Mouse (Mus musculus): Measurements from ENCODE around the gene Topors.
"Not testable (repeated sequence)": the region's sequence is repeated elsewhere in the genome, so short reads cannot be mapped to it uniquely, and the experiment has no call there.

Gene Topors

DNA sequence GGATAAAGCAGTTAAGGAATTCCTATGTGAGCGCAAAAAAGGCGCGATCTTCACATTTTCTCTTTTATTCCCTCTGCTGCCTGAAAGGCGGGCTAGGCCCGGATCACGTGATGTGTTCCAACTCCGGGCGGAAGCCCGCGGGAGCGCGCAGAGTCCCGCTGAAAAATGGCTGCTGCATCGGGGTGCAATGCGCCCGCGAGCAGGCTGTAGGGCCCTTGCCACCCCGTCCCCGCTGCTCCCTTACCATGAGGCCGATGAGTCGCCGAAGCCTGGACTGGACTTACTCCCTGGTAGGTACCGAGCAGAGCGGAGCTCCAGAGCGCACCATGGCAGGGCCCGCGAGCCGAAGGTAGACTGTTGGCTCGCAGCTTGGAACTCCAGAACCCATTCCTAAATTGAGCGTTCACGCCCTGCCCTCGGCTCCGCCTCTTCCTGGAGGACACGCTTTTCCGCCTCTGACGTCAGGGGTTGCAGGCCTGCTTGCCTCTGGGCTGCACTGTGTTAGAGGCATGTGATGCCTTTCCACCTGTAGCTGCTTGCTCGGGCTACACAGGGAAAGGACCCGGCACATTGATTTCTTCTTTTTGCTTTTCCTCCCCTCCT lies at the start of gene Topors, which contains the start of gene Smim27:
Topors (minus strand) TSS at position 421 of the 603 bp plus-strand sequence.
Smim27 (plus strand) TSS at position 150 of the 603 bp plus-strand sequence.
- DNase-seq (ENCODE audit: low spot score), result peak; percentile 94

DNA sequence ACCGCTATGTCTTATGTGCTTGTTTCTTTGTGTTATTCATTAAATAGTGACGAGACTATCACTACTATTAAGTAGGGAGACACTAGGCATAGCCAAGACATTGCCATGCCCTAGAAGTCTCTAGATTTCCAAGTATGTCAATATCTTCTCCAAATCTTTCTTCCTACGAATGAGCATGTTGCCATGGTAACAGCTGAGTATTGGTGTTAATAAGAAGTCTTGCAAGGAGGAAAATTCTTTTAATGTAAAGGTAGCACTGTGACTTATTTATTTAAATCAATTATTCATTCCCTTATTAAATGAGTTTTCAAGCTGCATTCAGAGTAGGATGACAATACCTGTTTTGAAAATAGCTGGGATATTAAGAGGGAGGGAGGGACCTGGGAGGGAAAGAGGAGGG lies 47.8 kb upstream of the Topors start:
- DNase-seq (ENCODE audit: low spot score), result no peak

DNA sequence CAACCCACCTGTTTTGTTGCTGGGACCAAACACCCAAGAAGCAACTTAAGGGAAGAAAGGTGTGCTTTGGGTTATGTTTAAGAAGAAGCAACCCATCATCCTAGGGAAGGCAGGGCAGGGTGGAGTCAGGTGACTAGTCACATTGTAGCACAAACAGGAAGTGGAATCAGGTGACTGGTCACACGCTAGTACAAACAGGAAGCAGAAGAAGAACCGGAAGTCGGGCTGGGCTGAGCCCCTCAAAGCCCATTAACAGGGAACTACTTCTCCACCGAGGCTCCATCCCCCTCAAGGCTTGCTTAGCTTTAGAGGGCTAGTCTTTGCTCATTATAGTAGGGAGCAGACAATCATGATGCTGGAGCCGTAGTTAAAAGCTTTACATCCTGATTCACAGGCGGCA lies 43.4 kb upstream of the Topors start:
- DNase-seq (ENCODE audit: low spot score), result no peak

DNA sequence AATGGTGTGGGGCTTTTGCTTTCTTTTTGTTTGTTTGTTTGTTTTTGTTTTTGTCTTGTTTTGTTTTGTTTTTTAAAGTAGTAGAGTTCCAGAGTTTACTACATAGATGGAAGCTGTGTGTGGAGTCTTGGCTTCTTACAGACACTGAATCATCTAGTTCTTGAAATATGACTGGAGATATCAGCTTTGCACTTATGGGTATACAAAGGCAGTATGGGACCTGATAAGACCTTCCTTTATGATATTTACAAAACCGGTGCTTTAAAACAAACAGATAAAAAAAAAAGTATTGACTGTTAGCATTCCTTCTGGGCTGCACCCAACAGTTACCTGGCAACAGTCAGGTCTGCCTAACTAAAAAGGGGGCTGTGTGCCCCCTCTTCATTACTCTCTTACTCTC lies 42.6 kb upstream of the Topors start:
- DNase-seq (ENCODE audit: low spot score), result no peak

DNA sequence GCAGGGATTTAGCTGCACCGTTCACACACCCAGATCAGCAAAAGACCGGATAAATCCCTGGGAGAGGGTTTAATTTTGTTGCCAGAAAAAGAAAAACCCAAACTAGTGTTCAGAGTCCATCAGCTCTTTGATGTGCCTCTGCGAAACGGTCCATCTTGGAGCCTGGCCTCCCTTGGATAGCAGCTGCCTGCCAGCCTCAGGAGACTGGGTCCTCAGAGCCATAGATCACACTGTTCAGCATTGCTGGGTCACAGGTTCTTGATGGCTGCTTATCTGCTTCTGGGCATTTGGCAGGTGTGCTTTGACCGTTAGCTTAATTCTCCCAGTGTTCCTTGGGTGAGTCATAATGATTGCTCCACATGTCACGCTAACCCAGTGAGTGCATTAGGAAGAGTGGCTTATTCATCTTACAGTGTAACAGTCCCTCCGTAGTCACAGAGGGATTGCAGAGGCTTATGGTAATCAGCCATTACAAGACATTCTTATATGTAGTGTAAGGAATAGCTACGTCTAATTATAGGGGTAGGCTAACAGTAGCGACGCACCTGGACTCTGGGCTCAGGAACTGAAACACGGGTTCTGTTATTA lies 41.2 kb upstream of the Topors start:
- no peak for DNase-seq (ENCODE audit: low spot score)

DNA sequence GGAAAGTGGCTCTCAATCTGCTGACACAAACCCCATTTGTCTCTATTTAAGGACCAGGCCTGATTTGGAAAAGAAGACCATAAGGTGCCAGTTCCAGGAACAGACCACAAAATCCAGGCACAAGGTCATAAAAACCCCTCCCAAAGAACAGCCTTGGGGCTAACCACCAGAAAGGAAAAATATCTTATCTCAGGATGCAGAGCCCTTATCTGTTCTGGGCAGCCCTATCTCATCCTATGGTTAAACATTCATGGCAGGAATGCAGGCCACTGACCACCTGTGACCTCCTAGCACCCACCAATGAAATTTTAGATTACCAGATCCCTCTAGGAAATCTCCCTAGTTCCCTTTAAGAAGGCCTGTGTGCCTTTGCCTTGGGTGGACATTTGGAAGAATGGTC lies 40.0 kb upstream of the Topors start:
- DNase-seq (ENCODE audit: low spot score), result peak; percentile 34

DNA sequence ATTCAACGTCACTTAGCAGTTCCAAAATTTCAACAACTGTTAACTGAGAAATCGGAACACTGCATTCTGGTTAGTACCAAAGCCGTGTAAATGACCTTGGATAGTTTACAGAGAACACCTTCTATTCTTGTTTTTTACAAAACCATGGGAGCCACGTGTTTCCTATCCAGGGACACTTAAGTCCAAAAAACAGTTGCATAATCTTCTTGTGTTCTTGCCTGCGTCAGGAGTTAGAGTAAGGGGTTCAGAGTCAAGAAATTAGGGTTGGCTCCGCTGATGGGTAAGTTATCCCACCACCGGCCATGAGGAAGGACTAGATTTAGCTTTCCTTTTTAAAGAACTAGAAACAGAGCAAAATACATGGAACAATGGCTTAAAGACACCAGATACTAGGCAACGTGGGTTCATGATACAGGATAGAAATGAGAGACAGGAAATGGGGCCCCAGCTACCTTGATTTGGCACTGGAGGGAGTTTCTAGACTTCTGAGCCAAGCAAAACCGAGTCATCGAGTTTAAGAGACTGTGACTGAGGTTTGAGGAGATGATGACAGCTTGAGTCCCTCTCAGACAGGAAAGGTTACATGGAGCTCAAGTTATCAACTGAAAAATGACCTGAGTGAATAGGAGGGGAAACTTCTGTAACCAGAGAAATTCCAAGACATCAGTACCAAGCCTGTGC lies 32.9 kb upstream of the Topors start:
- DNase-seq (ENCODE audit: low spot score), result no peak

DNA sequence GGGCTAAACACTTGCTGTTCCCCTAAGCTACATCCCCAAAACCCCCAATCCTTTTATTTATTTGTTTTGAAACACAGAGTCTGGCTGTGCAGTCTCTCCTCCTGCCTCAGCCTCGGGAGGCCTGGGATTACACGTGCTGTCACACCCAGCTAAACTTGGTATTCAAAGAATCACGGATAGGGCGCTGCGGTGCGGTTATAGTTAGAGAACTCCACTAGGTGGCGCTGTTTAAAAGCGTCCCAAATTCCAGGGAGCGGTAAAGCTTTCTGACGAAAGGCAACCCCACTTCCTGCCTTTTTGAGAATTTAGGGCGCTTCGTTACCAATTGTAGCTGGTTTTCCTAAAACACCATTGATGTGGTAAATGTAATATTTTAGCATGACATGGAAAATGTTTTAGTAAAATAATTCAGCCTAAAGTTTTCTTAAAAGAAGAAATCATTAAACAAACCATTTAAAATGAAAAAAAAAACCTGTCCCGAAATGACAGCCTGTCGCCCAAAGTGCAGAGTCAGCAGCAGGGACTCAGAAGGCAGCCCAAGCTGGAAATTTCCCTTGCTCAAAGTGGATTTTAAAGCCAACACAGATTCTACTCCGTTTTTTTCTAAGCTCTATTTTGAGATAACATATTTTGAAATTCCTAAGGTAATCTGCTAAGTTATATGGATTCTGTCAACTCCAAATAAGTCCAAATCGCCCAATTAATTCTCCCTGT lies 31.6 kb upstream of the Topors start:
- peak; percentile 45 for DNase-seq (ENCODE audit: low spot score)

DNA sequence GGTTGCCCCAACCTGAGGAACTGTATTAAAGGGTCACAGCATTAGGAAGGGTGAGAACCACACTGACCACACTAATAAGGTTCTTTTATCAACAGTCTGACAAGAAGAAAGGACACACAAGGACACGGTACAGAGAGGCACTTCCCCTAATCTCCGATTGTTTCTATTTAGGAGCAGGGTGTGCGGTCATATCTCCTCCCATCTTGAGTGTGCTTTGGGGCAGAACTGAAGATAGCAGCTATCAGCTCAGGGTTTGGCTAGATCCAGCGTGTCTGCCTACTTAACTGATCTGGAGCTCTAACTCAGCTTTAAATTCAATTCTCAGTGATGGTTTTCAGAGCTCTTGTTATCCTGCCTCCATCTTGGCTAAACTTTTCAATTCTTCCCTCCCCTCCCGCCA lies 29.5 kb upstream of the Topors start:
- peak; percentile 36 for DNase-seq (ENCODE audit: low spot score)

DNA sequence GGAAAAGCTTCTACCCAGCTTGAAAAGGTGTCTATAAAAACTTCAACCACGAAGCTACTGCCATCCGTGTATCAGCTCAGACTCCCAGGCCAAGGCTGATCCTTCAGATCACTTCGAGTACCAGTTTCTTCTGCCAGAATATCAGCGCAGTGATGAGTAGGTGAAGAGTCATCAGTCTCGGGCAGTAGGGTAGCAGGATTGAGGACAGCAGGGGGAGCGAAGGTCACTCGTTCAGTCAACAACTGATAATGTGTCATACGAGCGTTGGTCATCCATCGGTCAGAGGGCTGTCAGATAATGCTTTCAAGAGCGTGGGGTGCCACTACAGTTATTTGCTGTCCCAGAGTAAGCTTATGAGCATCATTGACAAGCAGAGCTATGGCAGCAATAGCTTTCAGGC lies 21.9 kb upstream of the Topors start:
- not testable (repeated sequence) for DNase-seq (ENCODE audit: low spot score)

DNA sequence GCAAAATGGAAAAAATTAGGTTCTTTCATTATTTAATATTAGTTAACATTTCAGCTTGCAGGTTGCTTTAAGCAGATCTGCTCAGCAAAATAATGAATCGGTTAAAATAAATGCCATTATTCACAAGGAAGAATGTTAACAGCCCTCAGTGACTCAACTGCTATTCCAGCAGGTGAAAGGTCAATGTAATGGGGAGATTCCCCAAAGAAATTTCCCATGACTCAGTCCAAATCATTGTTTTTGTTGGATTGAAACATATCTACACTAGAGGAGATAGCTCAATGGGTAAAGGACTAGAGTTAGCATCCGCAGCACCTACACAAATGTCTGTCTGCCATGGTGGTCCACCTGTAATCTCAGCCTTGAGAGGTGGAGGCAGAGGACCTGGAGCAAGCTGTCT lies 19.4 kb upstream of the Topors start:
- DNase-seq (ENCODE audit: low spot score), result no peak

DNA sequence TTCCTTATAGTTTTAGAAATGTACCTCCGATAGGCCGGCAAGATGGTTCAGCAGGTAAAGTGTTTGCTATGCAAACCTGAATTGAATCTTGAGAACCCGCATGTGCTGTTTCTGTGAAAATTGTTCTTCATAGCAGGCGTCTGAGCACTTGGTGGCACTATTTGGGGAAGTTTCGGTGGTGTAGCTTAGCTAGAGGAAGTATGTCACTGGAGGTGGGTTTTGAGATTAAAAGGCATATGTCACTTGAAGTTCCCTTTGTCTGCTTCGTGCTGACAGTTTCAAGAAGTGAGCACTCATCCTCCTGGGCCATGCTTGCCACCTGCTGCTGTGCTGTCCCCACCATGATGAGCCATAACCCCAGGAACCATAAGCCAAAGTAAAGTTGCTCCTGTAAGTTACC lies 17.8 kb upstream of the Topors start:
- no peak for DNase-seq (ENCODE audit: low spot score)

DNA sequence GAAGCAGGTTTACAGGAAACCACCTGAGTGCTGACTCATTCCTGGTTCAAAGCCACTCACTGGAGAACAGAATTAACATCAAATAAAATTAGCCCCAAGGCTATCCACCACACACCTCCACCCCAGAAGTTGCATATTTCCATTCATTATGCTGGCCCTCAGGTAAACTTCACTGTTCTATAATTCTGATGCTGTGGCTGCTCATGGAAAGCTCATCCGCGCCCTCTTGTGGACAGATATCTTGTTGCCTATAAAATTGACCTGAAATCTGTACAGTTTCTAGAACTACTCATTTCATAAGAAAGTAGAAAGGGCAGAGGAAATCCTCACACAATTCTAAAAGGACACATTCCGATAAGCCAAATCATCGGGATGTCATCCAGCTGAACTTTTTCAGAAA lies 15.9 kb upstream of the Topors start:
- DNase-seq (ENCODE audit: low spot score), result no peak

DNA sequence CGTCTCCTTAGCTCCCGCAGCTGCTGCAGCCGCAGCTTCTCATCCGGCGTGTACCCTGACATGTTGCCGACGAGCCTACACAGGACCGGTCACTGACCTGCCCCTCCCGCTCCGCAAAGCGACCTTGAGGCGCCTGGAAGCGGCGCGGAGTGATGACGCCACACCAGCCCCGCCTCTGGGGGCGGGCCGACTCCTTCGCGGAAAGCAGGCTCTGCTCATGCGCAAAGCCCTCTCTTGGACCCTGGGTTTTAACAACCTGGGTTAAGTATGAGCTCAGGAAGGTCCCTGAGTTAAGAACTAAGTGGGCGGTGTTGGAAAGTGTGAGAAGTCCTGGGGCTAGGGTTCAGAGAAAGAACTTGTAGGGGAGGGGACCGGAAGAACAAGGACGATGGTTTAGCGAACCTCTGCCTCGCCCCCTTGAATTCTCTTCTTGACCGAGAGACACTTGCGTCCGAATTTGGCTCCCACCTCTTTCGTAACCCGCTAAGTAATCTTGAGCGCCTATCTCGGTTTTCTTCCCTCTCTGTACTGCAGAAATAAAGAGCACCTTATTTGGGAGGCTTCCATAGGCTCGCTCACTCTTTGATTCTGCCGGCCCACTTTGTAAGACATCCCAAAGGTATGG lies 9.7 kb upstream of the Topors start, which contains the start of gene Ndufb6:
Ndufb6 (minus strand) TSS at position 146 of the 625 bp plus-strand sequence.
- DNase-seq (ENCODE audit: low spot score), result peak; percentile 89

DNA sequence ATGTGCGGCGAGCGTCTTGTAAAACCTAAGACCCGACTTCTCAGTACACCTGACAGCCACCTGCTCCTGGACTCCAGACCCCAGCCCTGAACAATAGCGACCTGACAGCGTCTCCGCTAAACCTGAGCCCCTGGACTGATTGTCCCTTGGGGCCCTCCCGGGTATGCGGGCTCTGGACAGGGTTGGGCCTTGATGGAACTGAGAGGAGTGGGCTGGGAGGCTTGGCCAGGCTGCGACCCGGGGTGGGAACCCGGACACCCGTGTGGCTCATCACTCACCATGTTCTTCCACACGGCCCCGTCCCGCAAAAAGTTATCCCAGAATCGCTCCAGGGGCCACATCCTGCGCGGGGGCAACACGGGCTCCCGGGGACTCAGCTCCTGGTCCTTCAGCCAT lies 9.2 kb upstream of the Topors start:
- no peak for DNase-seq (ENCODE audit: low spot score)

DNA sequence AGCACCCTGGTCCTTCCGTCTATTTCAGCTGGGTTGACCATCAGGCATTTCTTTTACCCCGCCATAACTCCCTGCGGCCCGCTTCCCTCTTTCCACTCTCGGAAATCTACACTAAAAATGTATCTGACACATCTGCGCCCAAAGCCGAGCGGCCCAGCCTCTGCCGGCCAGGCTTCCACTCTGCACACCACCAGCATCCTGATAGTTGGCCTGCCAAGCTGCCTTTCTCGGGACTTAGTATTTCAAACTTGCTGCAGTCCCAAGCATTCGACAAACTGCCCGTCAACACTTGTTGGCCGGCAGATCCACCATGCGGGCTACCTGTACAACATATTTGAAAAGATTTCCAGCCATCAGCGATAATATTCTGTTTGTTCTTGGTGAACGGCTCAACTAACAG lies 815 bp downstream of the Topors start:
- no peak for DNase-seq (ENCODE audit: low spot score)

DNA sequence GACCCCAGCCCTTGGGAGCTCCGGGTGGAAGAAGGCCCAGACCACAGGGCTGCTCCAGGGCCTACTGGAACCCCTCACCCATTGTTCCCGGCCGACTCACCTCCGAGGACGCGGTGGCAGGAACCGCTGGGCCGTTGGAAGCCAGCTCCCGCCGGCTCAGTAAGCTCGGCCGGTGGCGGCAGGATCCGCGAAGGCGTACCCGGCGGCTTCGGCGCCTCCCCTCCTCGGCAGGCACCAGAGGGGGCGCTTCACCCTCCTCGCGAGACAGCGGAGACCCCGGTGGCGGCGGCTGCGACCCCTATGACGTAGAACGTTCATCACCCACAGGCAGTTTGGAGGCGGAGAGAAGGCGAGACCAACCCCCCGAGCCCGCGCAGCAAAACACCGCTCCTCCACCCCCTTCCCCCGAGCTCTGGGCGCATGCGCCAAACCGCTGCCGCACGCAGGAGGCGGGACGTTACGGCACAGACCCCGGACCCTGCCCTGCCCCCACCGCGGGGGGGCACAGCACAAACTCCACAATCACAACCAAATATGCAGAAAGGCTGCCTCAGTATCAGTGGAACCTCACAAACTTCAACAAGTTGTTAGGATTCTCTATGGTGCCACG lies 1.3 kb downstream of the Topors start:
- peak; percentile 88 for DNase-seq (ENCODE audit: low spot score)

DNA sequence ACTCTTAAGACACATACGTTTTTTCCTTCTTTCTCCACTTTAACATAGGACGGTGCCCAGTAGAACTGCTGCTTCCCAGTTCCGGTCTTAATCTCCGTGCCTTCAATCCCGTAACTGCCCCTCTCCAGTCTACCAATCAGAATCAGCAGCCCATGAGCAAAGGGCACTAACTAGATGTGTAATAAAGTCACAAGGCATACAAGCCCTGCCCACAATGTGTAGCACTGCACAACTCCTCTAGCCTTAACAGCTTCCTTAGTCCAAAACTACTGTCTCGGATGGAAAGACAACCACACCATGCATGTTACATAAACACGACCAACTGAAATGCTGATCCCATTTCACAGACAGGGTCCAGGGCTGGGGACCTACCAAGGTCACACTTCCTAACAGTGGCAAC lies 2.0 kb downstream of the Topors start:
- no peak for DNase-seq (ENCODE audit: low spot score)

DNA sequence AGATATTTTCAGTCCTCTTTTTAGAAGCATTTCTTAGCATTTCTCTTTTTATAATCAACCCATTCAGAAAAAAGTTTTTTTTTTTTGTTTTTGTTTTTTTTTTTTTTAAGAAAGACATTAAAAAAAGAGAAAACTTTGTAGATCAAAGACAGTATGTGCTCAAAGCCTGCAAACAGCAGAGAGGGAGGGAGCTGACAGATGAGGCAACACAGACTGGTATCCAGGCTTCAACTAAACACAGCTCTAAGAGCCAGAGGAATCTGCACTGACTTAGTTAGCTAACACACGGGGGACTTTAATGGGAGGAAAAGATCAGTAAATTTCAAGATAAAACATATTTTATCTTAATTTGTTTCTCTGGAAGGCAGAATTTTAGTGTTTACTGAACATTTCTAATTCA lies 5.3 kb downstream of the Topors start:
- DNase-seq (ENCODE audit: low spot score), result no peak

DNA sequence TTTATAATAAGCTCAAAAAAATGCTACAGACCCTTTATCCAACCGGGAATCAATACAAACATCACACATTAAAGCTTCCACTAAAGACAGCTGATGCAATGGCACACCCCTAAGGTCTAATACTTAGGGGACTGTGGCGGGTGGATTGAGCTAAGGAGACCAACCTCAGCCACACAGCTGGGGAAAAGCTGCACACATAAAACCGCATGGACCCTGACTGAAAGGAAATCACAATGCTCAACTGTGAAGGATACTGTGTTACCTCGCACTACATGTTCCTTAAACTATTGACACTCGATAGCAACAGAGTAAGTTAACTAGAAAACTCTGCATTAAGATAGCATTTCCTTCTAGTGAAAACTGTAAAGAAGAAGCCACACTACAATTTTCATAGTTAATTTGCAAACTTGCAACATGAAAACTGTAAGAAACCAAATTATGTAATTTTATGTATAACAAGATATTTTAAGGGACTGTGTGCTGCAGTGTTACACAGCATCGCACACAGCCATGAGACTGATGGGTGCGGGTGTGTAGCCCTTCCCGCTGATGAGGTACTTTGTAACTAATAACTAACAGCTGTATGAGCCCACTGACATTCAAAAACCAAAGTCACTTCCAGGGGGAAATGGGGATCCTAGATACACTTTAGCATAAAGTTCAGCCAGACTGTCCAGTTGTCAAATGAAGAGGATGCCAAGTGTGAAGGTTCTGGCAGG lies 15.1 kb downstream of the Topors start:
- no peak for DNase-seq (ENCODE audit: low spot score)

DNA sequence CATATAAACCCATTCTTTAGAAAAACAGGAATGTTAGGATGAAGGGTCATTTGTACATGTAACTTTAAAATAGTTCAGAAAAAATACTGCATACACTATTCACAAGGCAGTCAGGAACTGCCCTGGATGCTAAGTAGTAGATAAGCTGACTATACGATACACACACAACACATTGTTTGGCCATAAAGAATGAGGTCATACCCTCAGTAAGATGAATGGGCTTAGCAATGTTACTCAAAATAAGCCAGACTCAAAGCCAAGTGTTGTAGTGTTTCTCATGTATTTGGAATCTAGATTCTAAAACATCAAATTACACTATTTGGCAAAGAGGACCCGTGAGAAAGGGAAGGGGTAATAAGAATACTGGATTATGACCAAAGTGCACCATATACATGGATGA lies 15.9 kb downstream of the Topors start:
- no peak for DNase-seq (ENCODE audit: low spot score)
